Mouse (Mus musculus) c-Kit-positive CD71-positive TER-119-negative erythroid progenitor cells, embryonic 14.5 days (primary cell): ENCODE results near the gene Mapk13.
"Not testable (repeated sequence)": the region's sequence is repeated elsewhere in the genome, so short reads cannot be mapped to it uniquely, and the experiment has no call there.

Source experiments
- DNase-seq: peaks from one replicate; pipeline ENCODE4 v3.0.0-alpha.2; 2013; ENCODE audit warnings: low read depth

Gene Mapk13

GRCm38 (mm10) chr17:28769121-28769874, at the start of gene Mapk13:
Mapk13 (plus strand) TSS chr17:28769297.
- no peak for DNase-seq

GRCm38 (mm10) chr17:28725783-28726182, 43.3 kb upstream of the Mapk13 start, which contains the start of gene AC170998.1:
AC170998.1 (plus strand) TSS chr17:28726083.
- DNase-seq = no peak

DNA sequence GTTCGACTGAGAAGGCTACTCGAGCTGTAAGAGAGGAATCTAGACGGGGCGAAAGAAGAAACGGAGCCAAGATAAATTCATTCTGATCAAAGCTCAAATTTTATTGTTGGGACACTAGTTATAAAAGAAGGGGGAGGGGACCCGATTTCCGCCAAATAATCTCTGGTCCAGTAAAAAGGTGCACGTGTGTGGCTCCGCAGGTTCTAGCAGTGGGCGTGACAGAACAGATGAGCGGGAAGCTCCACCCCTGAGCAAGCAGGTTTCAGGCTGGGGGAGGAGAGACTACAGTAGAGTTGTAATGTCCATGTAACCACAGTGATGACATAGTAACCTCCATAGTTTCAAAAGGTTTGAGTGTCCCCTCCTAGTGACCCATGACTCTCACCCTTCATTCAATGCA, 41.6 kb upstream of the Mapk13 start:
- not testable (repeated sequence) for DNase-seq

GRCm38 (mm10) chr17:28735317-28736105, 33.6 kb upstream of the Mapk13 start:
- DNase-seq = no peak

GRCm38 (mm10) chr17:28736486-28736885, 32.6 kb upstream of the Mapk13 start:
- no peak for DNase-seq

DNA sequence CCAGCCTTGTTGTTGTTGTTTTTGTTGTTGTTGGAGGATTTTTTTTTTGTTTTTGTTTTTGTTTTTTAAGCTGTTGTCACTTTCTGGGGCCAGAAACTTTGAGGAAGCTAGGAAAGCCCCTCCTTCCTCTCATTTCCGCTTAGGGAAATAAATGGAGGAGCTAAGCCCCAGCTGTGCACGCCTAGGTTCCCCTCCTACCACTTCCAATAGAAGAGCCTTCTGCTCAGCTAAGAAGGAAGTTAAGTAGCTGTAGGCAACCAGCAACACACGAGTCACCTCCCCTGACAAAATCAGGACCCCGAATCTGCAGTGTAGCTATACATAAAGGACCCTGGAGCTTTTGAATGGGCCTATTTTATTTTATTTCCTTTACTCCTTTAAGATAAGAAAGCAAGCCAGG, 31.1 kb upstream of the Mapk13 start:
- no peak for DNase-seq

GRCm38 (mm10) chr17:28739244-28739643, 29.9 kb upstream of the Mapk13 start:
- DNase-seq = no peak

GRCm38 (mm10) chr17:28743145-28743866, 25.8 kb upstream of the Mapk13 start:
- no peak for DNase-seq

DNA sequence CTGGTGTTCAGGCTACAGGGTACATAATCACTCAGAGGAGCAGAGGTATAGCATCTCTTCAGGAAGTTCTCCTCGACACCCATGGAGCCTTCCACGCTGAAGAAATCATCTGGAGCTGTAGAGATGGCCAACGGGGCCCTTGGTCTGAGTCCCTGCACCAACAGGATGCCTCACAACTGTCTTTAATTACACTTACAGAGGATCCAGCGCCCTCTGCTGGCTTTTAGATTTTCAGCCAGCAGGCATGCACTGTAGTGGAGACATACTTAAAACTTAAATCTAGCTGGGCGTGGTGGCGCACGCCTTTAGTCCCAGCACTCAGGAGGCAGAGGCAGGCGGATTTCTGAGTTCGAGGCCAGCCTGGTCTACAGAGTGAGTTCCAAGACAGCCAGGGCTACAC, 25.2 kb upstream of the Mapk13 start:
- peak; percentile 30 for DNase-seq

DNA sequence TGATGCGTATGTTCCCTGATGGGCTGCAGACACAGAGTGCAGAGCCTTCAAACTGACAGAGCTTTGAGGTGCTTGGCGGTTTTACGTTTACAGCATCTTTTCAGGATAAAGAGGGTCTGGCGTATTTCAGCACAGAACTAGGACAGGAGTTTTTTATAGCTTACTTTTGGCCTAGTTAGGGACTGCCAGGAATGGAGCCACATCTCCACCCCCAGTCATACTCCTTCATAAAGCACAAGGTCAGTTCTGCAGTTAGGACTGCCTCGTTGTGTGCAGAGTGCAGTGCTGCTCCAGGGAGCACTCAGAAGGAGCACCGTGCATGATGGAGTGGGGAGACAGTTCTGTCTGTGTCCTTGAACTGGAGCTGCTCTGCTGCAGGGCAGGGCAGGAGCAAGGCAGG, 23.3 kb upstream of the Mapk13 start:
- DNase-seq = no peak

GRCm38 (mm10) chr17:28748001-28748400, 21.1 kb upstream of the Mapk13 start:
- DNase-seq = no peak

- no peak for DNase-seq
Measured at GRCm38 (mm10) chr17:28750580-28750979, 18.5 kb upstream of the Mapk13 start.

- no peak for DNase-seq
Measured at GRCm38 (mm10) chr17:28756447-28756846, 12.7 kb upstream of the Mapk13 start.

GRCm38 (mm10) chr17:28757470-28757869, 11.6 kb upstream of the Mapk13 start:
- DNase-seq = no peak

GRCm38 (mm10) chr17:28760736-28761312, 8.3 kb upstream of the Mapk13 start:
- no peak for DNase-seq

DNA sequence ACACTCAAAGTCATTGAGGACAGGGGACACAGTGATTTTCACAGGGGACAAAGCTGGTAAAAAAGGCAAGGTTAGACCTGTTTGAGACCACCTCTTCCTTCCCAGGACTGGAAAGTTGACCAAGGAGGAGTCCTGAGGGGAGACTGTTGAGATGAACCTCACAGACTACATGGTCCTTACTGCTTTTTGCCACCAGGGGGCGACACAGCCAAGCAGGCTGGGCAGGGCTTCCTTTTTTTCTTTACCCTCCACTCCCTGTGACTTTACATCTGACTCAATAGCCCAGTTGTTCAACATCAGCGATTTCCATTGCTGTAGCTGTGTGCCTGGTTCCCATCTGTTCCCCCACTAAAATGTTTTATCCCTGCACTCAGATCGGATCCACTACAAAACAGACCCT, 7.2 kb upstream of the Mapk13 start:
- DNase-seq = peak; percentile 50

GRCm38 (mm10) chr17:28766203-28766602, 2.9 kb upstream of the Mapk13 start:
- no peak for DNase-seq

GRCm38 (mm10) chr17:28766781-28767515, 2.1 kb upstream of the Mapk13 start:
- no peak for DNase-seq

DNA sequence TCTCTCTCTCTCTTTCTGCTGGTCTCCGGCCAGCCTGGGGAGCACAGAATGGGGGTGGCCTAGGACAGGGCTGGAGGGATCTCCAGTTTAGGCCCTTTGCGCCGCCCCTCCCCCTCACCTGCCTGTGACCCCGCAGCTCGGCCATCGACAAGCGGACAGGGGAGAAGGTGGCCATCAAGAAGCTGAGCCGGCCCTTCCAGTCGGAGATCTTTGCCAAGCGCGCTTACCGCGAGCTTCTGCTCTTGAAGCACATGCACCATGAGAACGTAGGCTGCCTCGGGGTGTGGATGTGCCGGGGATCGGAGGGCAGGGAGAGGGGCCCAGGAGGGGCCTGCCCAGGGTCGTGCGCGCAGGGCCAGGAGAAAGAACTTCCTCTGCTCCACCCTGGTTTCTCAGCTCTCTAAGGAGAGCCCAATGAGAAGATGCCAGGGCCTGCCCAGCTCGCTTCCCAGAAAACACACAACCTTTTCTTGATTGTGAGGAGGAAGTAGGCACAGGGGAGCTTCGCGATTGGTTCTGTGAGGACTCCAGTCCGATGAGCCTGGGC, 851 bp downstream of the Mapk13 start:
- no peak for DNase-seq

DNA sequence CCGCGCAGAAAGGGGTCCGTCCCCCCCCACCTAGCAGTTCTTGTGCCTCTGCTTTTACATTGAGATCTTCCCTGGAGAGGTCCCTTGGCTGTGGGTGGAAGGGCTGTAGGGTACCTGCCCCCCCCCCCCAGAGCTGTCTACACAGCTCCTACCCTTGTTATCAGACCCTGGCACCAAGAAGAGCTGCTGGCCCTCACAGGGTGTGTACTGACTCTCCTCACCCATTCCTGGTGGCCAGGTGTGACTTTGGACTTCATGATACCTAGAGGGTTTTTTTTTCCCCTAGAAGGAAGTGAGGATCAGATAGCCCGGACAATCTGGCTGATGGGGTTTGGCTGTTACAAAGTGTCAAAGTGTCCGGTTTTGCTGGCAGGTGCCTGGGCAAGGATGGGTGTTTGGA, 2.2 kb downstream of the Mapk13 start:
- DNase-seq = no peak

- DNase-seq = not testable (repeated sequence)
Measured at GRCm38 (mm10) chr17:28774303-28774702, 5.2 kb downstream of the Mapk13 start.
